Mouse (Mus musculus): ENCODE measurements around the gene Chek2. TPM values are rescaled to one million over a fixed set of nuclear protein-coding genes. Genes with fewer than 3 reads are reported as not detected.
"Not testable (repeated sequence)": the region's sequence is repeated elsewhere in the genome, so short reads cannot be mapped to it uniquely, and the experiment has no call there.

The Chek2 gene
- polyA plus RNA-seq, 1 experiment from 2014 or later = 6.0 TPM

DNA sequence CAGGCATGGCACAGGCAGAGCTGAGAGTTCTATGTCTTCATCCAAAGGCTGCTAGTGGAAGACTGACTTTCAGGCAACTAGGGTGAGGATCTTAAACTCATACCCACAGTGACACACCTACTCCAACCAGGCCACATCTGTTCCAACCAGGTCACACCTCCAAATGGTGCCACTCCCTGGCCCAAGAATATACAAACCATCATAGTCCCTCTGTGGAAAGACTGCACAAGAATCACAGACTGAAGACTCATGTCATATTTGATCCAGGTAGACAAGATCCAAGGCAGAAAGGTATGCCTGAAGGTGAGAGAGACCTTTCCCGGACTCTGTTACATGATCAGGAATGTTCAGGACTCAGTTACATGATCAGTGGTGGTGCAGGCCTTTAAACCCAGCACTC, 38.7 kb downstream of the Chek2 start:
- H3K4me2 ChIP-seq; H3K9me3 ChIP-seq (replicated peaks); H3K36me3 ChIP-seq; H3K4me3 ChIP-seq (replicated peaks); H3K27ac ChIP-seq (replicated peaks); ATAC-seq (ENCODE audit: low FRiP score); H3K27me3 ChIP-seq (replicated peaks); H3K9ac ChIP-seq (replicated peaks): not testable (repeated sequence)
- peaks cover 14% of the 10 kb centered on the region for H3K4me1 ChIP-seq
- WGBS = 100% methylated on average over 1 of the region's 1 CpGs

DNA sequence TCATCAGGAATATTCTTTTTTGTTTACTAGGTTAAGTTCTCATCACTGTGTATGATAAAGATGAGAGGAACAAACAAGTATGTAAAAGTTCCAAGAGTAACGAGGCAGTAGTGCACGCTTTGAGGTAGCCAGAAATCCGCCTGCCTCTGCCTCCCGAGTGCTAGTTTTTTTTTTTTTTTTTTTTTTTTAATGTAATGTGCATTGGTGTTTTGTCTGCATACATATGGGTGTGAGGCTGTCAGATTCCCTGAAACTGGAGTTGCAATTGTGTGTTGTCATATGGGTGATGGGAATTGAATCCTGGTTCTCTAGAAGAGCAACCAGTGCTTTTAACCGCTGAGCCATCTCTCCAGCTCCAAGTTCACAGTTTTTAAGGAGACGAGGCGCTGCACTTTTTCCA, 39.3 kb downstream of the Chek2 start:
- H3K9me3 ChIP-seq (replicated peaks) = no peaks in the 10 kb centered on the region
- peak overlapping the region; percentile 81 for H3K9ac ChIP-seq (replicated peaks)
- ATAC-seq (ENCODE audit: low FRiP score) = 0 out of 2 replicates have a peak, but pooled peaks have one; percentile 2
- H3K27me3 ChIP-seq (replicated peaks) = no peaks in the 10 kb centered on the region
- H3K4me1 ChIP-seq = peaks cover 14% of the 10 kb centered on the region
- WGBS = 63% methylated on average over 7 of the region's 7 CpGs
- H3K4me3 ChIP-seq (replicated peaks) = peak overlapping the region; percentile 83
- H3K4me2 ChIP-seq = peak overlapping the region; percentile 88
- H3K36me3 ChIP-seq = no peaks in the 10 kb centered on the region
- peak overlapping the region; percentile 87 for H3K27ac ChIP-seq (replicated peaks)

DNA sequence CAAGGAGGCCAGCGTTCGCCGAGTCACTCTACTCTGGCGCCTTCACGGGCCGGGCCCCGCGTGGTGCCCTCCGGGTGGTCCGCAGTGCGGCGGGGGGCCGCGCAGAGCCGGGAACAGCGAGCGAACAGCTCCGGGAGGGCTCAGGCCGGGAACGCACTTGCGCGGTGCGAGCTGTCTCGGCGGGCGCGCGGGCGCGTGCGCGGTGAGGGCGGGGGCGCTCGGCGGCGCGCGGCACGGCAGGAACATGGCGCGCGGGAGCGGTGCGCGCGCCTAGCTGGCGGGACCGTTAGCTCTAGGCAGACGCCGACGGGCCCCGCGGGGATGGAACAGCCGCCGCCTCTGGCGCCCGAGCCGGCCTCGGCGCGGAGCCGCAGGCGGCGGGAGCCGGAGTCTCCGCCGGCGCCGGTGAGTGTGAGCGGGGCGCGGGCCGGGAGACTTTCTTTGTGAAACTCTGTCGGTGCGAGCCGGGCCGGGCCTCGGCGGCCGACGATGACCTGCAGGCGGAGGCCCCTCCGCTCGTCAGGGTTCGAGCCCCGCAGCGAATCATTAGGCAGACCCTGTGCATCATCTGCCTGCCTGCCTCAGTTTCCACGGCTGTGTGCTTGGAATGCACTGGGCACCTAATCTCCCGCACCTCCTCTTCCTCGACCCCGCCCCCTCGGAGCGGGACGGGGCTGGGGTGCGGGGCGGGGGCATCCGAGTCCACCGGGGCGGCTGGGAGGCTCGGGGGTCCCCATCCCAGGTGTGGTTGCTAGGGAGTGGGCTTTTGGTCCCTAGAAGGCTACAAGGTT, 40.0 kb downstream of the Chek2 start, which contains the start of gene Ttc28:
Gene Ttc28, plus strand, starts transcription at position 220 of the 791 bp plus-strand sequence.
- H3K4me3 ChIP-seq (replicated peaks) = peak within 1 kb of the TSS; percentile 83
- under 1% methylated on average over 95 of the region's 101 CpGs for WGBS
- peak; percentile 90 for ATAC-seq (ENCODE audit: low FRiP score)

DNA sequence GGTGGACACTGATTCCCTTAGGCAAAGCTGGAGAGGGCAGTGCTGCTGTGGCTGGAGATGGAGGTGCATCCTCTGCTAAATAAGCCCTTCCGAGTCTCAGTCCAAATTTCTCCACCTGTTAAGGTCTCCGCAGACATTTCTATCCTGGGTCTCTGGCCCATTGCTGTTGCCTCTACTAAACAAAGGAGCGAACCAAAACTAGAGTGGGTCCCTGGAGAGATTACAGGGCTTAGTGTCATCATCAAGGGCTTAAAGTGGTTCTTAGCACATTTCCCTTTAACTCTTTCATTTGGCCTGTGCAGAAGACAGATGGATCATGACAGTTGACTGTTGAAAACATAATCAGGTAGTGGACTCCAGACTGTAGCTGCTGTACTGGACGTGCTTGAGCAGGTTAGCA, 48.8 kb downstream of the Chek2 start:
- Histone ChIP-seq H3K4me1 (no peaks in the 10 kb centered on the region), H3K36me3 (peaks cover 16% of the 10 kb centered on the region), H3K4me3 (replicated peaks) (no peak overlapping the region), H3K27me3 (replicated peaks) (no peaks in the 10 kb centered on the region), H3K4me2 (no peak overlapping the region), H3K27ac (replicated peaks) (no peak overlapping the region), H3K9ac (replicated peaks) (no peak overlapping the region), H3K9me3 (replicated peaks) (no peaks in the 10 kb centered on the region)
- ATAC-seq (ENCODE audit: low FRiP score) = no peak
- WGBS = 87% methylated on average over 4 of the region's 4 CpGs

More for the DNA sequence above, 40.0 kb downstream of the Chek2 start, which contains the start of gene Ttc28:
- Histone ChIP-seq H3K9ac (replicated peaks) (peak within 1 kb of the TSS; percentile 81), H3K27ac (replicated peaks) (peak within 1 kb of the TSS; percentile 87), H3K4me2 (peak within 1 kb of the TSS; percentile 88), H3K36me3 (no peaks in the 10 kb centered on the region), H3K27me3 (replicated peaks) (no peaks in the 10 kb centered on the region), H3K9me3 (replicated peaks) (no peaks in the 10 kb centered on the region), H3K4me1 (peaks cover 14% of the 10 kb centered on the region)

GRCm38 (mm10) chr5:110889945-110890344, 50.2 kb downstream of the Chek2 start:
- Histone ChIP-seq H3K4me2 (no peak overlapping the region), H3K4me3 (replicated peaks) (no peak overlapping the region), H3K9ac (replicated peaks) (no peak overlapping the region), H3K9me3 (replicated peaks) (no peaks in the 10 kb centered on the region), H3K4me1 (no peaks in the 10 kb centered on the region), H3K36me3 (peaks cover 28% of the 10 kb centered on the region), H3K27me3 (replicated peaks) (no peaks in the 10 kb centered on the region), H3K27ac (replicated peaks) (no peak overlapping the region)
- WGBS = 95% methylated on average over 1 of the region's 1 CpGs
- no peak for ATAC-seq (ENCODE audit: low FRiP score)

DNA sequence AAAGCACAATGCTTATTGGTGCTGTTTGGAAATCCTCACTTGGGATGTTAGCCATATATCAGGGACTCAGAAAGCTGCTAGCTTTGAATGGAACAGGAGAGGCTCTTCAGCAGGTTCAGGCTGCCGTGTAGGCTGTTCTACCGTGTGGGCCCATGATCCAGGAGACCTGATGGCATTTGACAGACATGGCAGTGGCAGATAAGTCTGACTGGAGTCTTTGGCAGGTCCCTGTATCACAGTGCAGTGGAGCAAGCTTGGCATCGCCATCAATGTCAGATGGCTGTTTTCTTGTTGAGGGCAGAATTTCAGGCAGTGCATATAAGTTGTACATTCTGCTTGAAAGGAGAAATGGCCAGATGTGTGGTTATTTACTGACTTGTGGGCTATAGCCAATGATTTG, 50.8 kb downstream of the Chek2 start:
- Histone ChIP-seq H3K27ac (replicated peaks) (no peak overlapping the region), H3K27me3 (replicated peaks) (no peaks in the 10 kb centered on the region), H3K9me3 (replicated peaks) (no peaks in the 10 kb centered on the region), H3K9ac (replicated peaks) (no peak overlapping the region), H3K4me3 (replicated peaks) (no peak overlapping the region), H3K4me2 (no peak overlapping the region), H3K4me1 (no peaks in the 10 kb centered on the region), H3K36me3 (peaks cover 30% of the 10 kb centered on the region)
- ATAC-seq (ENCODE audit: low FRiP score) = no peak
- 93% methylated on average over 3 of the region's 3 CpGs for WGBS

- H3K9ac ChIP-seq (replicated peaks) = no peak overlapping the region
- no peak overlapping the region for H3K4me2 ChIP-seq
- H3K27me3 ChIP-seq (replicated peaks) = no peaks in the 10 kb centered on the region
- peaks cover 24% of the 10 kb centered on the region for H3K36me3 ChIP-seq
- H3K27ac ChIP-seq (replicated peaks) = peak overlapping the region; percentile 54; the same call in 1 of the 2 replicates
- ATAC-seq (ENCODE audit: low FRiP score) = no peak
- H3K9me3 ChIP-seq (replicated peaks) = no peaks in the 10 kb centered on the region
- H3K4me3 ChIP-seq (replicated peaks) = no peak overlapping the region
- WGBS = 29% methylated on average over 7 of the region's 7 CpGs
- H3K4me1 ChIP-seq = 0 out of 2 replicates have a peak, but pooled peaks cover 4% of the 10 kb centered on the region
These were observed 57.5 kb downstream of the Chek2 start for GRCm38 (mm10) chr5:110897114-110897788.

- Histone ChIP-seq H3K4me1 (0 out of 2 replicates have a peak, but pooled peaks cover 4% of the 10 kb centered on the region), H3K27ac (replicated peaks) (no peak overlapping the region), H3K36me3 (peaks cover 16% of the 10 kb centered on the region), H3K9ac (replicated peaks) (no peak overlapping the region), H3K4me3 (replicated peaks) (no peak overlapping the region), H3K27me3 (replicated peaks) (no peaks in the 10 kb centered on the region), H3K9me3 (replicated peaks) (no peaks in the 10 kb centered on the region), H3K4me2 (no peak overlapping the region)
- ATAC-seq (ENCODE audit: low FRiP score) = peak; percentile 17; the same call in 1 of the 2 replicates
- WGBS = 52% methylated on average over 7 of the region's 7 CpGs
These were observed 58.4 kb downstream of the Chek2 start for GRCm38 (mm10) chr5:110898169-110898568.

DNA sequence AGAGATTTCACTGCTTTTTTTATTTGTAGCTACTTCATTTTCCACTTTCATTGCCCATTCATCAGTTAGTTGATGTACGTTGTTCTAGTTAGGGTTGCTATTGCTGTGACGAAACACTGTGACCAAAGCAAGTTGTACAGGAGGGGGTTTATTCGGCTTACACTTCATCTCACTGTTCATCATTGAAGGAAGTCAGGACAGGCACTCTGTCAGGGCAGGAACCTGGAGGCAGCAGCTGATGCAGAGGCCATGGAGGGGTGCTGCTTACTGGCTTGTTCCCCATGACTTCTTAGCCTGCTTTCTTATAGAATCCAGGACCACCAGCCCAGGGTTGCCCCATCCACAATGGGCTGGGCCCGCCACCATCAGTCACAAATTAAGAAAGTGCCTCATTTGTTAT, 59.0 kb downstream of the Chek2 start:
- H3K27ac ChIP-seq (replicated peaks) = no peak overlapping the region
- H3K4me3 ChIP-seq (replicated peaks) = no peak overlapping the region
- 77% methylated on average over 4 of the region's 4 CpGs for WGBS
- H3K4me1 ChIP-seq = 0 out of 2 replicates have a peak, but pooled peaks cover 4% of the 10 kb centered on the region
- H3K36me3 ChIP-seq = peaks cover 12% of the 10 kb centered on the region
- H3K9me3 ChIP-seq (replicated peaks) = no peaks in the 10 kb centered on the region
- no peak overlapping the region for H3K4me2 ChIP-seq
- no peak overlapping the region for H3K9ac ChIP-seq (replicated peaks)
- H3K27me3 ChIP-seq (replicated peaks) = no peaks in the 10 kb centered on the region
- no peak for ATAC-seq (ENCODE audit: low FRiP score)

DNA sequence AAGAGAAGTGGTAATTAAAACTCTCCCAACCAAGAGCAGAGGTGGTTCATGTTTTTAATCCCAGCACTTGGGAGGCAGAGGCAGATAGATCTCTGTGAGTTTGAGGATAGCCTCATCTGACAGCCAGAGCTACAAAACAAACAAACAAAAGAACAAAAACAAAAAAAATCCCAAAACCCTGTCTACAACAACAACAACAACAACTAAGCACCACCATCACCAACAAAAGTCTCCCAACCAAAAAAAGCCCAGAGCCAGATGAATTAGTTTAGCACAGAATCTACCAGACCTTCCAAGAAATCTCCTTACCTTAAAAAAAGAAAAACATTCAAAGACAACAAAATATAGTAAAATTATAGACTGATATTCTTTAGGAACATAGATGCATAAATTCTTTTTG, 60.6 kb downstream of the Chek2 start:
- Histone ChIP-seq H3K27me3 (replicated peaks) (no peaks in the 10 kb centered on the region), H3K4me1 (0 out of 2 replicates have a peak, but pooled peaks cover 4% of the 10 kb centered on the region), H3K4me3 (replicated peaks) (no peak overlapping the region), H3K36me3 (peaks cover 3% of the 10 kb centered on the region; the same call in 1 of the 2 replicates), H3K27ac (replicated peaks) (no peak overlapping the region), H3K4me2 (no peak overlapping the region), H3K9ac (replicated peaks) (no peak overlapping the region), H3K9me3 (replicated peaks) (no peaks in the 10 kb centered on the region)
- ATAC-seq (ENCODE audit: low FRiP score) = no peak

DNA sequence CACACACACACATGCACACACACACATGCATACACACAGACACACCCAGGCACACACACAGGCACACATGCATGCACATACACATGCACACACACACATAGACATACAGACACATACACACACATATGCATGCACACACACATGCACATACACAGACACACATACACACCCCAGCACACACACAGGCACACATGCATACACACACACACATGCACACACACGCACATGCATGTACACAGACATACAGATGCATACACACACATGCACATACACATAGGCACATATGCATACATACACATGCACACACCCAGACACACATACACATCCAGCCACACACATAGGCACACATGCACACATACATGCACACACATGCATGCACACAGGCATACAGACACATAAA, 66.9 kb downstream of the Chek2 start:
- Histone ChIP-seq H3K9ac (replicated peaks) (no peak overlapping the region), H3K4me3 (replicated peaks) (no peak overlapping the region), H3K4me2 (no peak overlapping the region), H3K27ac (replicated peaks) (no peak overlapping the region), H3K27me3 (replicated peaks) (no peaks in the 10 kb centered on the region), H3K4me1 (no peaks in the 10 kb centered on the region), H3K9me3 (replicated peaks) (no peaks in the 10 kb centered on the region), H3K36me3 (peaks cover 6% of the 10 kb centered on the region)
- no peak for ATAC-seq (ENCODE audit: low FRiP score)
- 97% methylated on average over 1 of the region's 1 CpGs for WGBS

- Histone ChIP-seq H3K27me3 (replicated peaks) (no peaks in the 10 kb centered on the region), H3K27ac (replicated peaks) (no peak overlapping the region), H3K4me3 (replicated peaks) (no peak overlapping the region), H3K9ac (replicated peaks) (no peak overlapping the region), H3K36me3 (peaks cover 6% of the 10 kb centered on the region), H3K9me3 (replicated peaks) (no peaks in the 10 kb centered on the region), H3K4me2 (no peak overlapping the region), H3K4me1 (no peaks in the 10 kb centered on the region)
- ATAC-seq (ENCODE audit: low FRiP score) = no peak
These were observed 69.1 kb downstream of the Chek2 start for GRCm38 (mm10) chr5:110908879-110909278.
